Mouse (Mus musculus) limb, embryonic 14.5 days (tissue): Measurements from ENCODE around the gene Epha8. TPM values are rescaled to one million over a fixed set of nuclear protein-coding genes. Genes with fewer than 3 reads are reported as not detected.
A peak's percentile ranks its signal among the peaks of the same experiment; 100 is the strongest.

ENCODE experiments used
- ATAC-seq: fragments of 200-750 bp; cut with Nextera tagmentation; 2 replicates; pipeline ENCODE4 v1.8.0; 2017; ENCODE audit warnings: low read depth, moderate number of reproducible peaks, moderate TSS enrichment; ENCODE audit not compliant: low FRiP score
- DNase-seq: peaks from one replicate; pipeline ENCODE4 v3.0.0-alpha.2; 2015; ENCODE audit warnings: low spot score
- H3K27ac ChIP-seq: fragments of 300-500 bp; sonication (generic); replicated peaks from 2 replicates; pipeline ENCODE4 v1.5.1; 2014; ENCODE audit warnings: low read depth, mild to moderate bottlenecking, low read length, moderate library complexity, mixed read lengths
- H3K27me3 ChIP-seq: fragments of 300-500 bp; sonication (generic); 2 replicates; pipeline ENCODE4 v1.6.1; 2014; ENCODE audit warnings: low read length, mixed read lengths; ENCODE audit not compliant: control insufficient read depth, insufficient read depth
- H3K36me3 ChIP-seq: fragments of 300-500 bp; sonication (generic); 2 replicates; pipeline ENCODE4 v1.6.1; 2014; ENCODE audit warnings: mild to moderate bottlenecking, low read length, moderate library complexity, mixed read lengths; ENCODE audit not compliant: control insufficient read depth, insufficient read depth
- H3K4me1 ChIP-seq: fragments of 300-500 bp; sonication (generic); 2 replicates; pipeline ENCODE4 v1.6.1; 2014; ENCODE audit warnings: antibody characterized with exemption, low read length, mixed read lengths; ENCODE audit not compliant: control insufficient read depth, insufficient read depth
- H3K4me2 ChIP-seq: fragments of 300-500 bp; sonication (generic); replicated peaks from 2 replicates; pipeline ENCODE4 v1.6.1; 2014; ENCODE audit warnings: low read depth, mild to moderate bottlenecking, low read length, moderate library complexity; ENCODE audit not compliant: severe bottlenecking
- H3K4me3 ChIP-seq: fragments of 300-500 bp; sonication (generic); replicated peaks from 2 replicates; pipeline ENCODE4 v1.5.1; 2014; ENCODE audit warnings: low read length
- H3K9ac ChIP-seq: fragments of 300-500 bp; sonication (generic); 2 replicates; pipeline ENCODE4 v1.6.1; 2014; ENCODE audit warnings: mild to moderate bottlenecking, low read depth, low read length, moderate library complexity; ENCODE audit not compliant: severe bottlenecking
- H3K9me3 ChIP-seq: fragments of 300-500 bp; sonication (generic); 2 replicates; pipeline ENCODE4 v1.6.1; 2016; ENCODE audit warnings: low read length; ENCODE audit not compliant: control insufficient read depth
- POLR2A ChIP-seq: fragments of 200-500 bp; IDR thresholded peaks from 2 replicates; pipeline ENCODE4 v1.8.0; 2012; ENCODE audit warnings: inconsistent platforms, mild to moderate bottlenecking, moderate library complexity, borderline replicate concordance; ENCODE audit not compliant: insufficient read depth, insufficient read length; ENCODE audit errors: extremely low read depth
- WGBS: fragments of 180-500 bp; shearing (Covaris S2); extraction: QIAGEN DNeasy Blood & Tissue Kit; methylation state at CpG from one replicate; pipeline ENCODE4 v1.1.7; 2014; 5-methylcytosine and 5-hydroxymethylcytosine counted together
- polyA plus RNA-seq, 2 experiments: library from polyadenylated mRNA; depleted of rRNA in 1 of 2; stranded (reverse) in 1 of 2; unstranded in 1 of 2; fragments of >200 nt; fragmentation: Nextera tagmentation in 1 of 2; extraction: Ambion mirVana in 1 of 2; gene quantifications; 2 replicates each; pipeline versions ENCODE4 v1.2.1 to v1.2.3; 2012 to 2014

Epha8 gene
- polyA plus RNA-seq, 2 experiments, result 1.8 to 6.0 TPM

DNA sequence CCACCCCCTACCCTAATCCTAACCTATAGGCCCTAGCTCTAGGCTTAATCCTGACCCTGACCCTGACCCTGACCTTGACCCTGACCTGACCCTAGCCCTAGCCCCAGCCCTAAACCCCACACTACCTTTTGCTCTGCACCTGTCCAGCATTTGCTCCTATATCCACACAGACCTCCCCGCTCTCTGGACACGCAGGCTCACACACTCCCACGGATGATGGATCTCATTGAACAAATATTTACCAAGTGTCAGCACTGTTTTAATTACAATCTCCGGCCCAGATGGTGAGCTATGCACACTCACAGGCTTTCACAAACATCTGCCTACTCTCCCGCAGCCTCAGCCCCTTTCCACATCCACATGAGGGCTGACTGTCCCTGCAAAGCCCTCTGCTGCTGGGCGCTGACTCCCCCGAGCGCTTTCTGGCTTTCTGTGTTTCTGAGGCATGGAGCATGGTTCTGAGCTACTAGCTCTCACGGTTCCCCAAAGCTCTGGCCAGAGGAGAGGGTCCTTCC is 58.5 kb downstream of the Epha8 start:
- 64% methylated on average over 9 of the region's 9 CpGs for WGBS

DNA sequence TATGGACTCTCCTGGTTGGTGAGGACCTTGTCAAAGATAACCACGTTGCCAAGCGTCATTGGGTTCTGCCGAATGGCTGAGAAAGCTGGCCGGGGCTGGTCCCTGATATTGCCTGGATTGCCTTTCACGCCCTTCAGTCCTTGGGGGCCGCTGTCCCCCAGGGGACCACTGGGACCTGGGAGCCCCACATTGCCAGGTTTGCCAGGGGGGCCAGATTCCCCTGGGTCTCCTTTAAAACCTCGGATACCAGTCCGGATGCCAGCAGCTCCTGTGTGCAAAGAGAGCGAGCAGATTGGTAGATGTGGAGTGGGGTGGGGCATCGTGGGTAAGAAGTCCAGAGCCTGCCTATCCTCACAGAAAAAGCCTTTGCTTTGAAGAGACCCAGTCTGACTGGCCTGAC is 60.2 kb downstream of the Epha8 start:
- Histone ChIP-seq H3K36me3 (no peaks in the 10 kb centered on the region), H3K4me2 (no peak overlapping the region), H3K27me3 (peaks cover 26% of the 10 kb centered on the region; the same call in 1 of the 2 replicates), H3K9me3 (no peaks in the 10 kb centered on the region), H3K4me3 (no peak overlapping the region), H3K4me1 (no peaks in the 10 kb centered on the region), H3K27ac (no peak overlapping the region), H3K9ac (no peak overlapping the region)
- TF ChIP-seq POLR2A, result no peak
- 31% methylated on average over 10 of the region's 10 CpGs for WGBS
- DNase-seq (no peak), ATAC-seq (no peak)

More for the DNA sequence above, 58.5 kb downstream of the Epha8 start:
- no peak for TF ChIP-seq POLR2A
- H3K9ac ChIP-seq, result no peak overlapping the region
- H3K4me1 ChIP-seq, result no peaks in the 10 kb centered on the region
- ATAC-seq, result no peak
- no peaks in the 10 kb centered on the region for H3K9me3 ChIP-seq
- DNase-seq, result no peak
- peaks cover 26% of the 10 kb centered on the region; the same call in 1 of the 2 replicates for H3K27me3 ChIP-seq
- H3K4me2 ChIP-seq, result no peak overlapping the region
- no peak overlapping the region for H3K27ac ChIP-seq
- H3K4me3 ChIP-seq, result no peak overlapping the region
- no peaks in the 10 kb centered on the region for H3K36me3 ChIP-seq

DNA sequence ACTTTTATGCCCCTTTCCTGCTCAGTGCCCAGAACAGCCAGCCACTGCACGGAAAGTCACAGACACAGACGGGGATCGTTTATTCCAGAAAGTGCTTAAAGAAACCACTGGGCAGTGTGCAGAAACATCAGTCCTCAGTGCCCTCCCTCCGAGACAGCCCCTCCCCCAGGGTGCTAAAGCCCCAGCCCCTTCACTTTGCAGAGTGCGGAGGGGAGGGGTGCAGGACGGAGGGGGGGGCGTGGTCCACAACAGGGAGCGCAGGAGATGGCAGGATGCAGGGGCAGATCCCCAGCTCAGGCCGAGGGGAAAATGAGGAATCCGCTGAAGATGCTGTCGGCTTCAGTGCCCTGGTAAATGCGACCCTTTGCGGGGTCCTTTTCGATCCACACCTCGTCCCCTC is 60.8 kb downstream of the Epha8 start:
- peak overlapping the region; percentile 28; the same call in 1 of the 2 replicates for H3K9ac ChIP-seq
- no peak for ATAC-seq

GRCm38 (mm10) chr4:136894821-136895220 is 61.8 kb downstream of the Epha8 start:
- Histone ChIP-seq H3K27me3 (peaks cover 26% of the 10 kb centered on the region; the same call in 1 of the 2 replicates), H3K4me3 (no peak overlapping the region), H3K36me3 (no peaks in the 10 kb centered on the region), H3K4me1 (no peaks in the 10 kb centered on the region), H3K9ac (no peak overlapping the region), H3K4me2 (no peak overlapping the region), H3K9me3 (no peaks in the 10 kb centered on the region), H3K27ac (no peak overlapping the region)
- ATAC-seq (no peak), DNase-seq (no peak)
- 65% methylated on average over 4 of the region's 4 CpGs for WGBS
- no peak for TF ChIP-seq POLR2A

More for the DNA sequence above, 60.8 kb downstream of the Epha8 start:
- 5% methylated on average over 12 of the region's 15 CpGs for WGBS
- Histone ChIP-seq H3K36me3 (no peaks in the 10 kb centered on the region), H3K4me1 (no peaks in the 10 kb centered on the region), H3K4me2 (no peak overlapping the region), H3K9me3 (no peaks in the 10 kb centered on the region), H3K4me3 (no peak overlapping the region), H3K27me3 (peaks cover 26% of the 10 kb centered on the region; the same call in 1 of the 2 replicates), H3K27ac (no peak overlapping the region)
- TF ChIP-seq POLR2A, result no peak
- no peak for DNase-seq

DNA sequence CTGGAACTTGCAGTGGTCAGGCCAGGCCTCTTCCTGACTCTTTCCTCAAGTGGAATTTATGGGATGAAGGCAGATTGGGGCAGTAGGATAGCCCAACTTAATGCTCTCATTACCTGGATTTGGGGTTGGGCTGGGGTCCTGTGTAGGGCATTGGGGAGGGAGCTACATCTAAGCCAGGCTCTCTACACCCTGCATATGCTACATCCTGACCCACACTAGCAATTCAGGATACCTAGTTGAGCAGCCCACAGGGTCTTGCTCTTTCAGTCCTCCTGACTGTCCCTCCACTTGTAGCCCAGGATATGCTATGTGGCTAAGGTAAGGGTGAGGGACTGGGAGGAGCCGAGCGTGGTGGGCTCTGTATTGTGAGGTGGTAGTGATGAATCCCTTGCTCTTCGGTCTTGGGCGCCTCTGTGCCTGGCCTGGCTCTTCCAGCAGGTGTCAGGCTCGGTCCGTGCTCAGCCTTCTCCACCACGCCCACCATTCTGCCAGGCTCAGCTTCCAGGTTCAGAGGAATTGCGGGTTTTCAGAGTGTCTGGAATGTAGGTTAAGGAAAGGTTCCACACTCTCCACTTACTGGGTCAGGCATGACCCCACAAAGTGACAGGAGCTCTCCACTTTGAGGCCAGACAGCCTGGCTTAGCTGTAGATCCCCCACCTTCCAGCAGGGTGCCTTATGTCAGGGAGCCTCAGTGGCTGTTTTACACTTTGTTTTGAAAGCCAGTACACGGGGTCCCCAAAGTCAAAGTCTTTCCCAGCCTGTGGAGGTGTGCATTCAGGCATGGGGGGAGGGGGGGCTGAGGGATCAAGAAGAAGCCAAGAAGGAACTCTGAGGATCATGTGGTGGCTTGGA is 62.7 kb downstream of the Epha8 start:
- Histone ChIP-seq H3K4me2 (no peak overlapping the region), H3K27ac (no peak overlapping the region), H3K36me3 (no peaks in the 10 kb centered on the region), H3K4me1 (no peaks in the 10 kb centered on the region), H3K27me3 (peaks cover 26% of the 10 kb centered on the region; the same call in 1 of the 2 replicates), H3K9ac (no peak overlapping the region), H3K9me3 (no peaks in the 10 kb centered on the region), H3K4me3 (no peak overlapping the region)
- ATAC-seq, result no peak
- TF ChIP-seq POLR2A, result no peak
- 8% methylated on average over 9 of the region's 9 CpGs for WGBS
- DNase-seq, result no peak
